Comparison of ENCODE assay signal across 20 mouse cellular contexts in the genomic region with DNA sequence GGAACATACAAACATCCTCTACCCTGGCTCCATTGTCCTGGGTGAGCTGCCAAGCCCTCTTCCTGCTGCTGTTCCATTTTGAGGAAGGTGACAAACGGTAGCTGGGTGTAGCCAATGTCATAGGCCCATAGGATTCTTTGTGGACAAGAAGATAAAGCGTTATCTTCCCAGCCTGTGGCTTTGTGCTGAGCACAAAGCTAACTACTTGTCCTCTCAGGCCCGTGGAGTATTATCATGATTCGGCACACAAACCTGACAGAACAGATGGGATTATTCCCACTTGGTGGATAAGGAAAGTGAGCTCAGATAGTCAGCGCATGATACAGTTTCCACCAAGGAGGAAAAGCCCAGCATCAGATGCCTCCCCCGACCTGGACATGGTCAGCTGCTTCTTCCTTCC. TPM values are rescaled to one million over a fixed set of nuclear protein-coding genes. Genes with fewer than 3 reads are reported as not detected.
DNase-seq lines count a peak whose midpoint lies in the region; ATAC-seq and TF ChIP-seq lines count a peak whose summit lies in the region.
"Had no signal": no experiment of that assay in that cellular context is flagged by ENCODE, and none has a peak within 500 bp of the region (broad histone marks: within the 10 kb centered on the region; RNA-seq: fewer than 3 reads in every experiment).

No protein-coding gene starts in this region.

- H3K27ac ChIP-seq in liver, embryonic 12.5 days = peak overlapping the region; percentile 95
- H3K27ac ChIP-seq: forebrain, embryonic 12.5 days; heart, embryonic 13.5 days; hindbrain, embryonic 14.5 days; macrophage; midbrain, embryonic 12.5 days had no signal

- H3K9me3 ChIP-seq in G1E (replicated peaks) = no peaks in the 10 kb centered on the region
- H3K9me3 ChIP-seq in liver, embryonic 12.5 days (replicated peaks) = no peaks in the 10 kb centered on the region
- H3K9me3 ChIP-seq: forebrain, embryonic 12.5 days; heart, embryonic 13.5 days; midbrain, embryonic 12.5 days had no signal

- DNase-seq in G1E (ENCODE audit: low spot score) = peak; percentile 64
- peak; percentile 92 for DNase-seq in MEL-GATA-1-ER (ENCODE audit: extremely low read depth, low read depth)
- DNase-seq in layer of hippocampus, postnatal 25 days (ENCODE audit: extremely low spot score in 1 of 2, low spot score in 1 of 2) = no peak
- DNase-seq in left cerebral cortex, adult 18-20 months (ENCODE audit: low spot score in 2 of 2) = no peak
- DNase-seq: adrenal gland, postnatal 25 days; cerebellum, adult 8-10 months; gastrocnemius, postnatal 14 days; kidney, postnatal 36 days; layer of hippocampus, adult 9-11 months; right cerebral cortex, adult 18-20 months; thymus, adult 2 months had no signal

- ATAC-seq in G1E (ENCODE audit: extremely low read depth, insufficient number of reproducible peaks, low FRiP score, poor library complexity, severe bottlenecking) = peak; percentile 86
- ATAC-seq in liver, embryonic 12.5 days = peak; percentile 64
- peak; percentile 70 for ATAC-seq in megakaryocyte-erythroid progenitor cell, adult 5-6 weeks (replicated peaks; ENCODE audit: low FRiP score, low TSS enrichment, poor library complexity, severe bottlenecking)
- no peak for ATAC-seq in cerebellum, adult (ENCODE audit: insufficient number of reproducible peaks, low FRiP score, low TSS enrichment)
- ATAC-seq: intestine, embryonic 16.5 days had no signal

- peaks cover 94% of the 10 kb centered on the region for H3K36me3 ChIP-seq in G1E (replicated peaks)
- peaks cover 68% of the 10 kb centered on the region for H3K36me3 ChIP-seq in liver, embryonic 12.5 days
- H3K36me3 ChIP-seq: forebrain, embryonic 12.5 days; heart, embryonic 13.5 days; midbrain, embryonic 12.5 days had no signal

- 25% methylated on average over 6 of the region's 6 CpGs for WGBS in liver, embryonic 12.5 days (ENCODE audit: insufficient replicate concordance)

- no peak overlapping the region; the same call in 1 of the 2 replicates for H3K4me3 ChIP-seq in G1E (ENCODE audit: low read depth, low read length)
- H3K4me3 ChIP-seq in liver, embryonic 12.5 days = no peak overlapping the region
- H3K4me3 ChIP-seq: forebrain, embryonic 12.5 days; heart, embryonic 13.5 days; midbrain, embryonic 12.5 days had no signal

- H3K9ac ChIP-seq in liver, embryonic 12.5 days = peak overlapping the region; percentile 61
- H3K9ac ChIP-seq: forebrain, embryonic 12.5 days; heart, embryonic 13.5 days; hindbrain, embryonic 14.5 days; midbrain, embryonic 12.5 days had no signal

- TF ChIP-seq CTCF in G1E (IDR thresholded peaks at IDR 0.05; ENCODE audit: low read depth, low read length) = no peak

- no peaks in the 10 kb centered on the region for H3K27me3 ChIP-seq in G1E (ENCODE audit: insufficient read depth, low read length)
- no peaks in the 10 kb centered on the region for H3K27me3 ChIP-seq in liver, embryonic 12.5 days (replicated peaks)
- H3K27me3 ChIP-seq: forebrain, embryonic 12.5 days; heart, embryonic 13.5 days; midbrain, embryonic 12.5 days had no signal

- H3K4me1 ChIP-seq in G1E (ENCODE audit: insufficient read depth, low read depth, low read length) = peaks cover 89% of the 10 kb centered on the region
- H3K4me1 ChIP-seq in liver, embryonic 12.5 days = peaks cover 83% of the 10 kb centered on the region
- H3K4me1 ChIP-seq: forebrain, embryonic 12.5 days; midbrain, embryonic 12.5 days had no signal

- peak overlapping the region; percentile 17; the same call in 1 of the 2 replicates for H3K4me2 ChIP-seq in liver, embryonic 12.5 days
- H3K4me2 ChIP-seq: forebrain, embryonic 12.5 days; heart, embryonic 13.5 days; hindbrain, embryonic 14.5 days; midbrain, embryonic 12.5 days had no signal

RNA-seq across cellular contexts. Expression of a gene that starts 50.4 kb away (rescaled TPM):
- total RNA-seq in G1E (2014; fragmentation: Nextera tagmentation) = 143 and 149 TPM in 2 replicates
- total RNA-seq in G1E (2017) = 60.5 and 70.1 TPM in 2 replicates
- polyA plus RNA-seq in G1E (2012) = 214 and 245 TPM in 2 replicates
- 59.1 and 61.0 TPM in 2 replicates for polyA plus RNA-seq in liver, embryonic 12.5 days (2016; fragmentation: Nextera tagmentation; extraction: Ambion mirVana)
- 259 and 321 TPM in 2 replicates for total RNA-seq in megakaryocyte-erythroid progenitor cell, adult 5-6 weeks (2014; fragmentation: Nextera tagmentation)
- 239 and 294 TPM in 2 replicates for total RNA-seq in megakaryocyte-erythroid progenitor cell, adult 5-6 weeks (2017)
- 1 to 10 TPM; 2.4 to 3.2 TPM for total RNA-seq in layer of hippocampus, postnatal 25 days (2021)
- total RNA-seq in left cerebral cortex, adult 18-20 months (2021) = 1 to 10 TPM; 1.9 to 2.9 TPM

Comparison
In these comparisons a context has a peak if more than half of its experiments do, and no peak if none do; other contexts are left out.
1. DNase-seq: peak in G1E (single experiment) and MEL-GATA-1-ER (single experiment); none in layer of hippocampus, postnatal 25 days (0 of 2) and left cerebral cortex, adult 18-20 months (0 of 2).
2. RNA of a gene that starts 50.4 kb away (total RNA-seq): 239 to 321 TPM in megakaryocyte-erythroid progenitor cell, adult 5-6 weeks and 60.5 to 149 TPM in G1E; 2.4 to 3.2 TPM in layer of hippocampus, postnatal 25 days and 1.9 to 2.9 TPM in left cerebral cortex, adult 18-20 months; every median in the first group is over 10 times any median in the second.